Mouse (Mus musculus) frontal cortex, adult 2 months (tissue): ENCODE measurements around the gene Filip1l. TPM values are rescaled to one million over a fixed set of nuclear protein-coding genes. Genes with fewer than 3 reads are reported as not detected.
A peak's percentile ranks its signal among the peaks of the same experiment; 100 is the strongest.

Source experiments
- DNase-seq, 2 experiments: peaks; one replicate each; pipeline ENCODE4 v3.0.0; 2022; ENCODE audit warnings: low spot score in 1 of 2; ENCODE audit errors: extremely low spot score in 1 of 2
- polyA plus RNA-seq: library from polyadenylated mRNA; depleted of rRNA; stranded (reverse); fragments of >200 nt; gene quantifications from 2 replicates; pipeline ENCODE4 v1.2.3, GENCODE M21; 2012

The Filip1l gene
- polyA plus RNA-seq, 1 experiment: 10.9 TPM

GRCm38 (mm10) chr16:57393161-57393560 is 40.3 kb downstream of the Filip1l start:
- DNase-seq: peak in 1 of 2 experiments; percentile 24

GRCm38 (mm10) chr16:57396249-57396648 is 43.4 kb downstream of the Filip1l start:
- DNase-seq: no peak

GRCm38 (mm10) chr16:57397845-57398244 is 45.0 kb downstream of the Filip1l start:
- DNase-seq: no peak

GRCm38 (mm10) chr16:57398387-57399214 is 45.7 kb downstream of the Filip1l start:
- DNase-seq: peak; percentile 35 to 88

GRCm38 (mm10) chr16:57399566-57399965 is 46.7 kb downstream of the Filip1l start:
- DNase-seq: no peak

GRCm38 (mm10) chr16:57401702-57402101 is 48.8 kb downstream of the Filip1l start:
- DNase-seq: no peak

GRCm38 (mm10) chr16:57402910-57403309 is 50.0 kb downstream of the Filip1l start:
- DNase-seq: no peak

GRCm38 (mm10) chr16:57403825-57404224 is 50.9 kb downstream of the Filip1l start:
- DNase-seq: no peak

GRCm38 (mm10) chr16:57412766-57413165 is 59.9 kb downstream of the Filip1l start:
- DNase-seq: peak in 1 of 2 experiments; percentile 42

- no peak for DNase-seq
These were observed 63.2 kb downstream of the Filip1l start for GRCm38 (mm10) chr16:57416049-57416448.

- no peak for DNase-seq
These were observed 64.1 kb downstream of the Filip1l start for GRCm38 (mm10) chr16:57417017-57417416.

GRCm38 (mm10) chr16:57417955-57418354 is 65.1 kb downstream of the Filip1l start:
- no peak for DNase-seq

GRCm38 (mm10) chr16:57419332-57419731 is 66.4 kb downstream of the Filip1l start:
- no peak for DNase-seq

- no peak for DNase-seq
These were observed 67.0 kb downstream of the Filip1l start for GRCm38 (mm10) chr16:57419881-57420280.

GRCm38 (mm10) chr16:57420773-57421556 is 68.1 kb downstream of the Filip1l start:
- no peak for DNase-seq

GRCm38 (mm10) chr16:57421680-57422417 is 69.0 kb downstream of the Filip1l start:
- DNase-seq: no peak

GRCm38 (mm10) chr16:57423001-57423800 is 70.3 kb downstream of the Filip1l start:
- DNase-seq: no peak

- DNase-seq: no peak
These were observed 73.8 kb downstream of the Filip1l start for GRCm38 (mm10) chr16:57426680-57427079.

GRCm38 (mm10) chr16:57427516-57428285 is 74.8 kb downstream of the Filip1l start:
- no peak for DNase-seq
